Mouse (Mus musculus) stomach, embryonic 14.5 days (tissue): ENCODE measurements around the gene Ccdc151. TPM values are rescaled to one million over a fixed set of nuclear protein-coding genes. Genes with fewer than 3 reads are reported as not detected.
A peak's percentile ranks its signal among the peaks of the same experiment; 100 is the strongest.

Source experiments
- ATAC-seq: fragments of 200-750 bp; cut with Nextera tagmentation; 2 replicates; pipeline ENCODE4 v1.8.0; 2017; ENCODE audit warnings: low read depth, moderate TSS enrichment; ENCODE audit not compliant: insufficient number of reproducible peaks, insufficient read depth, low FRiP score
- H3K27ac ChIP-seq: fragments of 300-500 bp; sonication (generic); 2 replicates; pipeline ENCODE4 v1.5.1; 2014; ENCODE audit warnings: mild to moderate bottlenecking, low read length, moderate library complexity, mixed read lengths
- H3K27me3 ChIP-seq: fragments of 300-500 bp; sonication (generic); 2 replicates; pipeline ENCODE4 v1.6.1; 2014; ENCODE audit warnings: low read length, control low read depth, mixed read lengths; ENCODE audit not compliant: control insufficient read depth, insufficient read depth
- H3K36me3 ChIP-seq: fragments of 300-500 bp; sonication (generic); 2 replicates; pipeline ENCODE4 v1.6.1; 2014; ENCODE audit warnings: mild to moderate bottlenecking, control low read depth, low read length, moderate library complexity, mixed read lengths; ENCODE audit not compliant: control insufficient read depth, insufficient read depth
- H3K4me1 ChIP-seq: fragments of 300-500 bp; sonication (generic); 2 replicates; pipeline ENCODE4 v1.6.1; 2014; ENCODE audit warnings: low read length, control low read depth, mixed read lengths; ENCODE audit not compliant: control insufficient read depth, insufficient read depth
- H3K4me2 ChIP-seq: fragments of 300-500 bp; sonication (generic); replicated peaks from 2 replicates; pipeline ENCODE4 v1.6.1; 2014; ENCODE audit warnings: low read depth, low read length, control low read depth
- H3K4me3 ChIP-seq: fragments of 300-500 bp; sonication (generic); 2 replicates; pipeline ENCODE4 v1.5.1; 2014; ENCODE audit warnings: low read depth, low read length, control low read depth
- H3K9ac ChIP-seq: fragments of 300-500 bp; sonication (generic); replicated peaks from 2 replicates; pipeline ENCODE4 v1.6.1; 2014; ENCODE audit warnings: low read depth, mild to moderate bottlenecking, control low read depth, low read length, moderate library complexity, mixed read lengths
- H3K9me3 ChIP-seq: fragments of 300-500 bp; sonication (generic); 2 replicates; pipeline ENCODE4 v1.6.1; 2016; ENCODE audit warnings: low read depth, low read length, control low read depth; ENCODE audit not compliant: control insufficient read depth
- WGBS: fragments of 180-500 bp; shearing (Covaris S2); extraction: QIAGEN DNeasy Blood & Tissue Kit; methylation state at CpG from one replicate; pipeline ENCODE4 v1.1.7; 2014; 5-methylcytosine and 5-hydroxymethylcytosine counted together
- polyA plus RNA-seq: library from polyadenylated mRNA; unstranded; fragments of >200 nt; fragmentation: Nextera tagmentation; extraction: Ambion mirVana; gene quantifications from 2 replicates; pipeline ENCODE4 v1.2.1, GENCODE M21; 2014

Gene Ccdc151
- polyA plus RNA-seq, 1 experiment from 2014 or later: 0.72 TPM

DNA sequence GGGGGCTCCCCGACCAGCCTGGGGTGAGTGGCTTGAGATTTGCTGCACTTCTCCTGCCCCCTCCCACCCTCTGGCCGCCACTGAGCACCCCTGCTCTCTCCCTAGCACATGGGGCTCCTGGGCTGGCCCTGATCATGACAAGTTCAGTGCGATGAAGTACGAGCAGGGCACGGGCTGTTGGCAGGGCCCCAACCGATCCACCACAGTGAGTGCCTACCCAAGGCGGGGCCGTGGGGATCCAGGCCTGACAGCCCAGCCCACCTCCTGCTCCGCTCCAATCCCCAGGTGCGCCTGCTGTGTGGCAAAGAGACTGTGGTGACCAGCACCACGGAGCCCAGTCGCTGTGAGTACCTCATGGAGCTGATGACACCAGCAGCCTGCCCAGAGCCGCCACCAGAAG is 10.3 kb upstream of the Ccdc151 start:
- H3K4me1 ChIP-seq: no peaks in the 10 kb centered on the region
- 90% methylated on average over 13 of the region's 13 CpGs for WGBS
- H3K4me2 ChIP-seq: no peak overlapping the region
- H3K27me3 ChIP-seq: no peaks in the 10 kb centered on the region
- no peak overlapping the region for H3K27ac ChIP-seq
- ATAC-seq: peak; percentile 8; the same call in 1 of the 2 replicates
- no peak overlapping the region for H3K4me3 ChIP-seq
- H3K9me3 ChIP-seq: no peaks in the 10 kb centered on the region
- peaks cover 51% of the 10 kb centered on the region for H3K36me3 ChIP-seq
- no peak overlapping the region for H3K9ac ChIP-seq

DNA sequence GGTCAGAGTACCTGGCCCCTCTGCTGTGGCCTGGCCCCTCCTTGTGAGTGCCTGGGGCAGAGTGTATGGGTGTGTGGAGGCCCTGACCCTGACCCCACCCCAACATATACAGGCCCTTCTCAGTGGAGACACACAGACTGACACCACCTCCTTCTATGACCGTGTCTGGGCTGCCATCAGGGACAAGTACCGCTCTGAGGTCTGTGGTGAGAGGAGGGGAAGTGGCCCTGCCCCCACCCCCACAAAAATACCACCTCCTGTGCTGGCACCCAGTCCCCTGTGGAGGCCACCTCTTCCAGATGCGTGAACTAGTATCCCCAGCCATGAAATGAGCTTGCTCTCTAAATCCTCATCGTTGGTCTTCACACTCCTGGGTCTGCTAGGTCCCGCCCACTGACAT is 8.6 kb upstream of the Ccdc151 start:
- Histone ChIP-seq H3K27ac (no peak overlapping the region), H3K4me1 (no peaks in the 10 kb centered on the region), H3K9me3 (no peaks in the 10 kb centered on the region), H3K9ac (no peak overlapping the region), H3K36me3 (peaks cover 66% of the 10 kb centered on the region), H3K4me3 (no peak overlapping the region), H3K4me2 (no peak overlapping the region), H3K27me3 (no peaks in the 10 kb centered on the region)
- ATAC-seq: peak; percentile 51; the same call in 1 of the 2 replicates
- WGBS: 87% methylated on average over 5 of the region's 5 CpGs

DNA sequence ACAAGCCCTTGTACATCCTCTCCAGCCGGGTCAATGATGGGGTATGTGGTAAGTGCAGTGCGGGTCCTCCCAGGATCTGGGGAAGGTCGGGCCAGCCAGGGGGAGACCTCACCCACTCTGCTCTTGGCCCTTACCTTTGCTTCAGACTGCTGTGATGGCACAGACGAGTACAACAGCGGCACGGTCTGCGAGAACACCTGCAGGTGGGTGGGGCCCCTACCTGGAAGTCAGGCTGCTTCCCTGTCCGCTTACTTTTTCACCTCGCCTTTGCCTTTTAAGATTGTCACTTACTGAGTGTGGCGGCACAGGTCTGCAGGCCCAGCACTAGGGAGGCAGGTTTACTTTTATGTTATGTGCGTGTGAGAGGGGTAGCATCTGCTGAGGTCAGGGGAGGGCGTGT is 2.1 kb upstream of the Ccdc151 start:
- H3K9ac ChIP-seq: no peak overlapping the region
- no peak overlapping the region for H3K27ac ChIP-seq
- ATAC-seq: no peak
- H3K9me3 ChIP-seq: no peaks in the 10 kb centered on the region
- no peak overlapping the region for H3K4me3 ChIP-seq
- WGBS: 87% methylated on average over 12 of the region's 12 CpGs
- no peaks in the 10 kb centered on the region for H3K27me3 ChIP-seq
- peaks cover 16% of the 10 kb centered on the region for H3K4me1 ChIP-seq
- H3K4me2 ChIP-seq: no peak overlapping the region
- peaks cover 42% of the 10 kb centered on the region for H3K36me3 ChIP-seq

DNA sequence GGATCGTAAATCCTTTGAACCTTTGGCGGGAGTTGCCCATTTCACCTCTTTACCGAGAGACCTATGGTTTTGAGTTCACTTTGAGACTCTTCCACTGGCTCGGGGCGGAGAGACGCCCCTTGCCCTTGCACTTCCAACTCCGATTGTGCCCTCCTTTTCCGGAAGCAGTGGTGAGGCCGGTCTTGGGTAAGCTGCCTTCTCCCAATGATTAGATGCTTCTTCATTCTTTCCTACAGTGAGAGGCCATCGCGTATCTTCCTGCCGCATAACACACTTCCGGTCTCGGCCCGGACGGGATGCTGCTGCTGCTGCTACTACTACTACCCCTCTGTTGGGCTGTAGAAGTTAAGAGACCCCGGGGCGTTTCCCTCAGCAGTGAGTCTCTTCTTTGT is 725 bp upstream of the Ccdc151 start:
- under 1% methylated on average over 18 of the region's 18 CpGs for WGBS
- Histone ChIP-seq H3K9ac (peak overlapping the region; percentile 36), H3K4me3 (peak overlapping the region; percentile 67), H3K36me3 (peaks cover 35% of the 10 kb centered on the region), H3K27me3 (no peaks in the 10 kb centered on the region), H3K4me2 (peak overlapping the region; percentile 66), H3K27ac (peak overlapping the region; percentile 48; the same call in 1 of the 2 replicates), H3K4me1 (peaks cover 16% of the 10 kb centered on the region), H3K9me3 (no peaks in the 10 kb centered on the region)
- ATAC-seq: no peak

DNA sequence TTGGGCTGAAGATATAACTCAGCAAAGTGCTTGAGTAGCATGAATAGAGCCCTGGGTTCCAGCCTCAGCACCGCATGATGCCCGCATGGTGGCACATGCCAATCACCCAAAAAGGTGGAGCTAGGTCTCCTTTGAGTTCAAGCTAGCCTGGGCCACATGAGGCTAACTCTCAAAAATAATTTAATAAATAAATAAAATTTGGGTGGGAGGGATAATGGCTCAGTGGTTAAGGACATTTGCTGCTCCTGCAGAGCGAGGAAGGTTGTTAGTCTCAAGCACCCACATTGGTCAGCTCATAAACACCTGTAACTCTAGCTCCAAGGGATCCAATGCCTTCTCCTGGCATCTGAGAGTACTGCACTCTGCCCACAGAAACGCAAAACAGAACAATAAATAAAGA is 801 bp downstream of the Ccdc151 start:
- no peak overlapping the region for H3K9ac ChIP-seq
- peaks cover 16% of the 10 kb centered on the region for H3K4me1 ChIP-seq
- peaks cover 24% of the 10 kb centered on the region for H3K36me3 ChIP-seq
- no peaks in the 10 kb centered on the region for H3K9me3 ChIP-seq
- ATAC-seq: no peak
- no peak overlapping the region for H3K4me2 ChIP-seq
- H3K27me3 ChIP-seq: no peaks in the 10 kb centered on the region
- no peak overlapping the region for H3K27ac ChIP-seq
- WGBS: 88% methylated on average over 4 of the region's 4 CpGs
- H3K4me3 ChIP-seq: no peak overlapping the region

DNA sequence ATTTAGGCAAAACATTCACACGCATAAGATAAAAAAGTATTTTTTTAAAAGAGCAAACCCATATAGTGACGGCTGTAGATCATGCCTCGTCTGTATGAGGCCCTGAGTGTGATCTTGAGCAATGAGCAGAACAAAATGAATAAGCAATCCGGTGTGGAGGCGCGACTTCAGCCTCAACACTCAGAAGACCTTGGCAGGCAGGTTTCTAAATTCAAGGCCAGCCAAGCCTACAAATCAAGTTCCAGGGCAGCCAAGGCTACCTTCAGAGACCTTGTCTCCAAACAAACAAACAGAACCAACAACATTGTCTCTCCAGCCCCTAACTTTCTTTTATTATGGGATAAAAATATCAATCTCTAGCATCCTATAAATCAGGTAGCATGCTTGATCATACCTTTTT is 2.1 kb downstream of the Ccdc151 start:
- Histone ChIP-seq H3K9me3 (no peaks in the 10 kb centered on the region), H3K4me3 (no peak overlapping the region), H3K27me3 (no peaks in the 10 kb centered on the region), H3K36me3 (peaks cover 12% of the 10 kb centered on the region), H3K4me2 (no peak overlapping the region), H3K9ac (no peak overlapping the region), H3K27ac (no peak overlapping the region), H3K4me1 (peaks cover 16% of the 10 kb centered on the region)
- 88% methylated on average over 6 of the region's 6 CpGs for WGBS
- no peak for ATAC-seq

GRCm38 (mm10) chr9:21996178-21996867 is 6.1 kb downstream of the Ccdc151 start:
- Histone ChIP-seq H3K4me3 (no peak overlapping the region), H3K9me3 (no peaks in the 10 kb centered on the region), H3K27ac (no peak overlapping the region), H3K36me3 (no peaks in the 10 kb centered on the region), H3K9ac (no peak overlapping the region), H3K4me1 (no peaks in the 10 kb centered on the region), H3K4me2 (no peak overlapping the region), H3K27me3 (peaks cover 8% of the 10 kb centered on the region)
- ATAC-seq: no peak
- WGBS: 85% methylated on average over 3 of the region's 3 CpGs

GRCm38 (mm10) chr9:21992227-21992626 is 10.2 kb downstream of the Ccdc151 start:
- Histone ChIP-seq H3K4me2 (no peak overlapping the region), H3K4me1 (peaks cover 12% of the 10 kb centered on the region; the same call in 1 of the 2 replicates), H3K27me3 (peaks cover 42% of the 10 kb centered on the region), H3K9ac (no peak overlapping the region), H3K9me3 (no peaks in the 10 kb centered on the region), H3K27ac (no peak overlapping the region), H3K4me3 (no peak overlapping the region), H3K36me3 (no peaks in the 10 kb centered on the region)
- no peak for ATAC-seq
- WGBS: 68% methylated on average over 4 of the region's 4 CpGs
